Mouse (Mus musculus): ENCODE results near the gene 9530053A07Rik. TPM values are rescaled to one million over a fixed set of nuclear protein-coding genes. Genes with fewer than 3 reads are reported as not detected.

9530053A07Rik gene
- polyA plus RNA-seq, 1 experiment from 2014 or later = 0.12 TPM

DNA sequence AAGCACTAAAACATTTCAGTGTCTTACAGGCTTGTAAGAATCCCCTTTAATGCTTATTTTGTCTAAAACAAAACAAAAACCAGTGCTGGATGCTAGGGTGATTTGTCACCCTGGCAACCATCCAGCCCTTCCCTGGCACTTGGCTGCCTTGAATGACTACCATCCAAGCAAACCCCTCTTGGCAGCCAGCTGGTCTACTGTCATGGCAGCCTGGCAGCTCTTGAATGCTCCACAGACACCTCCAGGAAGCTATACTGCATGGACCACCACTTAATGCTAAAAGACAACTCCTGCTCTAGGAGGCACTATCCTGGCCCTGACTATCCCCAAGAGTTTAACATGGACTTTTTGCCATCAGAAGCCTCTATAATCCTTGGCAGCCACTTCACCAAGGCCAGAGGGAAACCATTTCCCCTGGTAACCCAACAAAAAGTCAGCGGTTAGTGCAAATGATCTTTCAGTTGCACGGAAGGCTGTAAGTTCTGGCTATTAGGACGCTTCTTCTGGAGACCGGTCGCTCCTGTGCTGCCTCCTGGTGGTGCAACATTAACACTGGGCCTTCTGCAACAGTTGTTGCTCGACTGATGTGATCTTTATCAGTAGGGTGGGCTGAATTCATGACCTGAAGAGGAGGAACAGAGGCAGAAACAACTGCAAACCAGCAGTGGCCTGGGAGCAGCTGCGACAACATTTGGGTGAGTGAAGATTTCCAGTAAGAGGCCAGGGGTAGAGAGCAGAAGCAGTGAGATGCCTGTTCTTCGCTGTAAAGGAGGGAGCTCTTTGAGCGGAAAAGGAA, 39.3 kb downstream of the 9530053A07Rik start:
- H3K27ac ChIP-seq (replicated peaks) = peak overlapping the region; percentile 91
- no peaks in the 10 kb centered on the region for H3K36me3 ChIP-seq (ENCODE audit: control insufficient read depth, insufficient read depth, low read length)
- DNase-seq (ENCODE audit: low spot score) = peak; percentile 78
- peak overlapping the region; percentile 84 for H3K4me2 ChIP-seq (replicated peaks; ENCODE audit: low read depth)
- H3K4me1 ChIP-seq (replicated peaks; ENCODE audit: control insufficient read depth, insufficient read depth) = 0 out of 2 replicates have a peak, but pooled peaks cover 2% of the 10 kb centered on the region
- H3K4me3 ChIP-seq (ENCODE audit: low read depth, low read length) = peak overlapping the region; percentile 80
- no peaks in the 10 kb centered on the region for H3K27me3 ChIP-seq (ENCODE audit: control insufficient read depth, insufficient read depth, low read length)
- 6% methylated on average over 9 of the region's 9 CpGs for whole genome bisulfite sequencing
- peak; percentile 48; the same call in 1 of the 2 replicates for ATAC-seq (ENCODE audit: low FRiP score, low TSS enrichment)
- H3K9me3 ChIP-seq (ENCODE audit: control insufficient read depth, low read length) = no peaks in the 10 kb centered on the region
- TF ChIP-seq CTCF (IDR thresholded peaks at IDR 0.05; ENCODE audit: low read depth) (peak; percentile 94), EP300 (optimal IDR thresholded peaks at IDR 0.05) (no peak)
- peak overlapping the region; percentile 43 for H3K9ac ChIP-seq (ENCODE audit: low read length)

DNA sequence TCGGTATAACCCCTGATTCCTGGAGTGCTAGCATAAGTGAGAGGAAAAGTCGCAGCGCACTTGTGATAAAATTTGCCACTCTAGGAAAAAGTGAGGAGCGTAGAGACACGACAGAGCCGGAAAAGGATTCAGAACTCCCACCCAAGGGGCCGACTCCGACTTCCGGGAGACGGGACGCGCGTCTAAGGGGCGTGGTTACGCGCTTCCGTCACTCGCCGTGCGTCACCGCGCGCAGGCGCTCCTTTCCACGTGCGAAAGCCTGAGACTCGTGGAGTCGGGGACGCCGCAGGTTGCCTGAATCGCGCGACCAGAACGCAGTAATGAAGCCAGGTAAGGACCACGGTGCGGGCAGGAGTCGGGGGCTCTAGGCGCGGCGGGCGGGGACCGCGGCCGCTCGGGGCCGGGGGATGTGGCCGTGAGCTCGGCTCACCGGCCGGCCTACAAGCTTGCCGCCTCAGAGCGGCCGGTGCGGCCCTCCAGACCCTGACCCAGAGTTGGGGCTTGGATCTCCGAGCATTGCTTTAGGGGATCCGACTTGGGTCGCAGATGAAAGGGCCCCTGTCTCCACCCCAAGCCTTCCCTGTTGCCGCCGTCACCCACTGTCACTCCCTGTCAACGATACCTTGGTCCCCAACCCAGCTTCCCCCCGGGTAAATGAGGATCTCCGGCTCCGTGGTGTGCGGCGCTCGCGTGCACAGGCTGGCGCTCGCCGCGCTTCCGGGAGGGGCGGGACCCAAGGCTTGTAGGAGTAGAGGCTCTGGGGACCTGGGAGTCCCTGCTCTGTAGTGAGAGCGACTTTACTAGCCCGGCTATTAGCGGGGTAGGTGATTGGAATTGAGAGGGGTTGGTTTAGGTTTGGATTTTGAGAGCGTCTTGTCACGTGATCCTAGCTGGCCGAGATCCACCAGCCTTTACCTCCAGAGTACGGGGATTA, 40.5 kb downstream of the 9530053A07Rik start, which contains the start of gene Fbl:
Gene Fbl, plus strand, starts transcription at position 222 of the 934 bp plus-strand sequence.
- Histone ChIP-seq H3K4me3 (ENCODE audit: low read depth, low read length) (peak within 1 kb of the TSS; percentile 80), H3K27me3 (ENCODE audit: control insufficient read depth, insufficient read depth, low read length) (no peaks in the 10 kb centered on the region), H3K27ac (replicated peaks) (peak within 1 kb of the TSS; percentile 91), H3K4me1 (replicated peaks; ENCODE audit: control insufficient read depth, insufficient read depth) (0 out of 2 replicates have a peak, but pooled peaks cover 2% of the 10 kb centered on the region), H3K4me2 (replicated peaks; ENCODE audit: low read depth) (peak within 1 kb of the TSS; percentile 84), H3K36me3 (ENCODE audit: control insufficient read depth, insufficient read depth, low read length) (no peaks in the 10 kb centered on the region), H3K9me3 (ENCODE audit: control insufficient read depth, low read length) (no peaks in the 10 kb centered on the region), H3K9ac (ENCODE audit: low read length) (peak within 1 kb of the TSS; percentile 80)
- TF ChIP-seq EP300 (optimal IDR thresholded peaks at IDR 0.05) = no peak
- TF ChIP-seq CTCF (IDR thresholded peaks at IDR 0.05; ENCODE audit: low read depth) = no peak
- DNase-seq (ENCODE audit: low spot score) (peak; percentile 94), ATAC-seq (ENCODE audit: low FRiP score, low TSS enrichment) (peak; percentile 94)
- WGBS = under 1% methylated on average over 79 of the region's 80 CpGs

DNA sequence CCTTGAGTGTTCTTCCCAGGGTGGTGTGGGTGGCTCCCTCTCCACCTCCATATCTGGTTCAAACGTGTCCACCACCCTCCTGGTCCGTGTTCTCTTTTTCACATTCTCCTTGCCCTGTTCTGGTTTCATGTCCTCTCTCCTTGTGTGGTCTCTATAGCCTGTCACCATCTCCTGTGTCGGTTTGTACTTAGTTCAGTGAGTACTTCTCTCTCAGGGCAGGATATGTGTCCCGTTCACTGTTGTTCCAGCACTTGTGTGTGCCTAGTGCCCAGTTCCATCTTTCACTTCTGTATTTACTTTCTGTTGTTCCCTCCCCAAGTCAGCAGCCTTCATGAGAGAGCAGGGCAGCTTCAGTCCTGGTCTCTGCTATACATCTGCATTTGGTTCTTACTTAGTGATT, 46.1 kb downstream of the 9530053A07Rik start:
- no peak overlapping the region for H3K27ac ChIP-seq (replicated peaks)
- no peak overlapping the region for H3K9ac ChIP-seq (ENCODE audit: low read length)
- no peak for DNase-seq (ENCODE audit: low spot score)
- TF ChIP-seq CTCF (IDR thresholded peaks at IDR 0.05; ENCODE audit: low read depth) (no peak), EP300 (optimal IDR thresholded peaks at IDR 0.05) (no peak)
- H3K9me3 ChIP-seq (ENCODE audit: control insufficient read depth, low read length) = no peaks in the 10 kb centered on the region
- no peak overlapping the region for H3K4me2 ChIP-seq (replicated peaks; ENCODE audit: low read depth)
- no peak for ATAC-seq (ENCODE audit: low FRiP score, low TSS enrichment)
- H3K4me3 ChIP-seq (ENCODE audit: low read depth, low read length) = no peak overlapping the region
- WGBS = 65% methylated on average over 4 of the region's 4 CpGs
- H3K4me1 ChIP-seq (replicated peaks; ENCODE audit: control insufficient read depth, insufficient read depth) = 0 out of 2 replicates have a peak, but pooled peaks cover 2% of the 10 kb centered on the region
- H3K27me3 ChIP-seq (ENCODE audit: control insufficient read depth, insufficient read depth, low read length) = no peaks in the 10 kb centered on the region
- peaks cover 11% of the 10 kb centered on the region for H3K36me3 ChIP-seq (ENCODE audit: control insufficient read depth, insufficient read depth, low read length)

DNA sequence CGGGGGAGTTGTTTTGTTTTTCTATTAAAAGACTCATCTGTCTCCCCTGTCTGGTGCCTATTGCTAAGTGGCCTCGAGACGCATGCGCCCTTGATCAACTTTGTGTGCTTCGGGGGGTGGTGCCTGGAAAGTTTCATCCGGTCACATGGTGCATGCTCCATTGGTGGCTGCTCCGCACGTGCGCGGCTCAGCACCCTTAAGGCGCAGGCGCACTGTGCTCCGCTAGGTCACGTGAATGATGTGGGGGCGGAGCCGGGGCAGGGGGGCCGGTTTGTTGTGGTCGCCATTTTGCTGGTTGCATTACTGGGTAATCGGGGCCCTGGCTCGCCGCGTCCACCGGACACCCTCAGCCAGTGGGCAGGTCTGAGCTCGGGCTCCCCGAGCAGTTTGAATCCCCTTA, 50.0 kb downstream of the 9530053A07Rik start, which contains the start of gene Dyrk1b:
Gene Dyrk1b, plus strand, starts transcription at position 242 of the 400 bp plus-strand sequence.
- no peaks in the 10 kb centered on the region for H3K9me3 ChIP-seq (ENCODE audit: control insufficient read depth, low read length)
- DNase-seq (ENCODE audit: low spot score) (peak; percentile 99), ATAC-seq (ENCODE audit: low FRiP score, low TSS enrichment) (peak; percentile 87)
- no peaks in the 10 kb centered on the region for H3K27me3 ChIP-seq (ENCODE audit: control insufficient read depth, insufficient read depth, low read length)
- no peak; the same call in 1 of the 2 replicates for TF ChIP-seq CTCF (IDR thresholded peaks at IDR 0.05; ENCODE audit: low read depth)
- no peak for TF ChIP-seq EP300 (optimal IDR thresholded peaks at IDR 0.05)
- peak within 1 kb of the TSS; percentile 93 for H3K27ac ChIP-seq (replicated peaks)
- H3K9ac ChIP-seq (ENCODE audit: low read length) = peak within 1 kb of the TSS; percentile 89
- peak within 1 kb of the TSS; percentile 97 for H3K4me2 ChIP-seq (replicated peaks; ENCODE audit: low read depth)
- no peaks in the 10 kb centered on the region for H3K4me1 ChIP-seq (replicated peaks; ENCODE audit: control insufficient read depth, insufficient read depth)
- WGBS = under 1% methylated on average over 25 of the region's 25 CpGs
- H3K36me3 ChIP-seq (ENCODE audit: control insufficient read depth, insufficient read depth, low read length) = peaks cover 22% of the 10 kb centered on the region
- H3K4me3 ChIP-seq (ENCODE audit: low read depth, low read length) = peak within 1 kb of the TSS; percentile 99

DNA sequence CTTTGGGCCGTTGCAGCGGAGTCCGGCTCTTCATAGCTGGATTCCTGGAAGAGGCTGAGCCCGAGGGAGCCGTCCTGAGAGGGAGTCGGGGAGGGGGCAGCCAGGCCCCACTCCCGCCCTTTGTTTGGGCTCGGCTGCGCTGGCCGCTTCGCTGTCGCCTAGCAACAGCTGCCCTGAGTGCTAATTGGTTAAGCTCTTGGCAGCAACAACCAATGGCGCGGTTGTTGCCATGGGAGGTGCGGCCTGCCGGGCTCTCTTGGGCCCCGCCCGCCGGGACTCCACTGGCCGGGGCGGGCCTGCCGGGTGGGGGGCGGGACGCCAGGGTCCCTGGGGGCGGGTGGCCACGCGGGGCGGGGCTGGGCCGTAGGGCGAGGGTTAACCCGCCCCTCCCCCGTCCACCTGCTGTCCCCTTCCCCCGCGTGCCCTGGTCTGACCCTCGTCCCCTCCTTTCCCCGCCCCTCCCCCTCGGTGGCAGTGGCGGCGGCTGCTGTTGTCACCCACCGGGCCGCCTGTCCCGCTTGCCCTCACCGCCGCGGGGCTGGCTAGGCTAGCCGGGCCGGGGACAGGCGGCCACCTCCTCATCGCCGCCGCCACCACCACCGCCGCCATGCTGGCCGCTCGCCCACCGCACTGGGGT, 50.6 kb downstream of the 9530053A07Rik start:
- peak overlapping the region; percentile 89 for H3K9ac ChIP-seq (ENCODE audit: low read length)
- under 1% methylated on average over 24 of the region's 56 CpGs for WGBS

More for the DNA sequence above, 50.6 kb downstream of the 9530053A07Rik start:
- peak; percentile 95 for DNase-seq (ENCODE audit: low spot score)
- Histone ChIP-seq H3K36me3 (ENCODE audit: control insufficient read depth, insufficient read depth, low read length) (peaks cover 23% of the 10 kb centered on the region), H3K4me1 (replicated peaks; ENCODE audit: control insufficient read depth, insufficient read depth) (no peaks in the 10 kb centered on the region), H3K27me3 (ENCODE audit: control insufficient read depth, insufficient read depth, low read length) (no peaks in the 10 kb centered on the region), H3K27ac (replicated peaks) (peak overlapping the region; percentile 93), H3K4me2 (replicated peaks; ENCODE audit: low read depth) (peak overlapping the region; percentile 97), H3K4me3 (ENCODE audit: low read depth, low read length) (peak overlapping the region; percentile 99), H3K9me3 (ENCODE audit: control insufficient read depth, low read length) (no peaks in the 10 kb centered on the region)
- TF ChIP-seq EP300 (optimal IDR thresholded peaks at IDR 0.05) (no peak), CTCF (IDR thresholded peaks at IDR 0.05; ENCODE audit: low read depth) (no peak)
- ATAC-seq (ENCODE audit: low FRiP score, low TSS enrichment) = peak; percentile 96
